Mouse (Mus musculus): ENCODE results near the gene Trim67.
A peak's percentile ranks its signal among the peaks of the same experiment; 100 is the strongest.

Gene Trim67

GRCm38 (mm10) chr8:124793661-124794485 lies 981 bp downstream of the Trim67 start:
- DNase-seq (ENCODE audit: low read depth, low spot score) = peak; percentile 53

DNA sequence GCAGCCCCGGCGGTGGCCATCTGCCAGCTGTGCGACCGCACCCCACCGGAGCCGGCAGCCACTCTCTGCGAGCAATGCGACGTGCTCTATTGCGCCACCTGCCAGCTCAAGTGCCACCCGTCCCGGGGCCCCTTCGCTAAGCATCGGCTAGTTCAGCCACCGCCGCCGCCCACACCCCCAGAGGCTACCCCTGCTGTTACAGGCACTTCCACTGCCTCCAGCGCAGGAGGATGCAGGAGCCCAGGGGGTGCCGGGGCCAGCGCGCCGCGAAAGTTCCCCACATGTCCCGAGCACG lies 1.5 kb downstream of the Trim67 start:
- DNase-seq (ENCODE audit: low read depth, low spot score) = peak; percentile 84

DNA sequence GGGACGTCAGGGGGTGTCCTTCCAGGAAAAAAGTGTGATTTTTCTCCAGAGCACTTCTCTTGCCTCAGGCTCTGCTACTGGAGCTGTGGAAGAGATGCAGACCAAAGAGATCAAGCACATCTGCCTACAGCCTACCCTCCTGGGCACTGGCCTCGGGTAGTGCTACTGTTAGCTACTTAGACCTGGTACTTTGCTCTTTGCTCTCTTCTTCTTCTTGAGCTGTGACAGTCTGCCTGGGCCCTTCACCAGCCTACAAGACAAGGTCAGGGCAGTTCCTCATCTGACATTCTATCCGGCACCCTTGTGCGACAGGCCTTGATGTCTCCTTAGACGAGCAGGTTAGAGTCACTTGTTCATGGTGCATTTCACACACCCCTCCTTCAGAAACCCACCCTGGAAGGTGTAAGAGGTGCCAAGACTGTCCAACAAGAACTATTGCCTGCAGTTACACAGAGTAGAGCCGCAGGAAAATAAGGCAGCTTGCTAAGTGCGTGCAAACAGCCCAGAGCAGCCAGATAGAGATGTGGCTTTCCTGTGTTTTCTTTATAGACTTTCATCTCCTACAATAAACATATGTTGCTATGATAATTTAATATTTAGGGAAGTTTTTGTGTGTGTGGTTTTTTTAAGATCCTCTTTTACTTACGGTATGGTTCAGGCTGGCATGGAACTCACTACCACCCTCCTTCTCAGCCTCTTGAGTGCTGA lies 3.0 kb downstream of the Trim67 start:
- no peak for DNase-seq (ENCODE audit: low read depth, low spot score)

GRCm38 (mm10) chr8:124800542-124800941 lies 7.7 kb downstream of the Trim67 start:
- no peak for DNase-seq (ENCODE audit: low read depth, low spot score)

DNA sequence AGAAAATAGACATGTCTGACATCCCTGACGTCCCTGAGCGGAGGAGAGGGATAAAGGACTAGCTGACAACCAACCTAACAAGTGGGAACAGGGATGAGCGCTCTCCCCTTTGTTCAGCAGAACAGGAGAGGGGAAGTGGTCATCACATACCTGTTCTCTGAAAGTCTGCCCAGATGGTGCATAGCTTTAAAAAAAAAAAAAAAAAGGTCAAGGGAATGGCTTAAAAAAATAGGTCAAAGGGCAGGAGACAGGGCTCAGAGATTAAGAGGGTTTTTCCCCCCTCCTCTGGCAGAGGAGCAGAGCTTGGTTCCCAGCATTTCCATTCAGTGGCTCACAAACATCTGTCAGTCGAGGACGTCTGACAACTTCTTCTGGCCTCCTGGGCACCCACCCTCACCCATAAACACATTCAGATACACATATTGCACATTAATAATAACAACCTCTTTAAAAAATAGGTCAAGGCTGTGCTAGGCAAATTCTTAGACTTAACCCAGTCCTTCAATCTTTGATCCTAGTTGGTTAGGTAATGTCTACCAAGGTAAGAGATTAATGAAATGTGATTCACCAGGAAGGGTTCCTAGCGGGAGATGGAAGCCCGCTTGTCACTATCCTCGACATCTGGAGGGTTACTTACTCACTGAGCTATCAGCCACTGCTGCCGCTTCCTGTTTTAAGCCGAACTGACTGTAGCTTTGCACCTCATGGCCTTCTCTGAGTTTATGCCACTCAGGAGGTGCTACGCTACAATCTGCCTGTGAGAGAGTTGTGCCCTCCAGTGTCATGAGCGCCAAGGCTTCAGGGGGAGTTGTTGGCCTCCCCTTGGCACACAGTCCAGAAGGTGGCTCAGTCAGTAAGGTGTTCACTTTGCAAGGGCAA lies 11.2 kb downstream of the Trim67 start:
- DNase-seq (ENCODE audit: low read depth, low spot score) = no peak

DNA sequence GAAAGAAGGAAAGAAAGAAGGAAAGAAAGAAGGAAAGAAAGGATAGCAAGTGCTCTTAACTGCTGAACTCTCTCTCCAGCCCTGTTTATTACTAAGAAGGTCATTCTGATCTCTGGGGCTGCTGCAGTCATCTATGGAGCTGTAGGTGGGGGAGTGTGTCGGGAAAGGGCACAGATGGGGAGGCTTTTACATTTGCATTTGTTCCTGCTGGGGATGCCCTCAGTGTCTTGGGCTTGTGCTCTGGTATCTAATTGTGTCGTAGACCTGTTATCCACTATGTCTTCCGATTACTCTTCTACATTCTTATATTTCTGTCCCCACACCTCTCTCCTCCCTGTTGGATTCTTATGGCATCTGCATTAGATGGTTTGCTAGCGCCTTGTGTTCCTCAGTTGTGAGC lies 13.1 kb downstream of the Trim67 start:
- DNase-seq (ENCODE audit: low read depth, low spot score) = no peak

DNA sequence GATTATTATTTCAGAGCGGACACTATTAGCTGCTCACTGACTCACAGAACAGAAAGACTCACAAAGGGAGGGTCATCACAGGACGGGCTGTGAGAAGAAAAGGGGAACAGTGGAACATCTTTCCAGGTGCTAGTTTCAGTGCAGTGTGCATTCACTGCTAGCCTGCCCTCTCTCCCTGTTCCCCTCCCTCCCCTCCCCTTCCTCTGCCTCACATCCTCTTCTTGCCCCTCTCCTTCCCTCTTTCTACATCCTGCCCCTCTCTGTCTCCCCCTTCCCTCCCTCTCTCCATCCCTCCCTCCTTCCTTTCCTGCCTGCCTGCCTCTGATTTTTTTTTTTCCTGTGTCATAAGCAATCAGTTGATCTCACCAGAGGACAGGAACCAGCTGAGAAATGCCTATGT lies 16.5 kb downstream of the Trim67 start:
- no peak for DNase-seq (ENCODE audit: low read depth, low spot score)

DNA sequence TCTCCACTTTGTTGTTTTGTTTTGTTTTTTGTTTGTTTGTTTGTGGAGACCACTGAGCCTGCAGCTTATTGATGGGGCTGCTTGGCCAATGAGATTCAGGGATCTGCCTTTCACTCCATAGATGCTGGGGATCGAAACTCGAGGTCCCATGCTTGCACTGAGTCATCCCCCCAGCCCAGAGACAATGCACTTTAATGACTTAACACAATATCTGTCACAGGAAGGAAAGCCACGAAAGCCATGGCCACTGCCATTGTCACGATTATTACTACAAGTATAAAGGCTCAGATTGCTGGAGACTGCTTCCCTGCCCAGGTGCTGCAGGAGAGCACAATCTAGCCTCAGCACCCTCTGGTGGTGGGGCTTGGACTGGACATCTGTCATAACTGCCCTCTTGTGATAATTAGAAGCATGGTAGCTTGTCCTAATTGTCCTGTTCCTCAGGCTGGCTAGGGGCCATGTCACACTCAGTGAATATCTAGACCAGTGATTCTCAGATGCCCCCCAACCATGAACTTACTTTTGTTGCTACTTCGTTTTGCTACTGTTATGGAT lies 17.2 kb downstream of the Trim67 start:
- no peak for DNase-seq (ENCODE audit: low read depth, low spot score)

DNA sequence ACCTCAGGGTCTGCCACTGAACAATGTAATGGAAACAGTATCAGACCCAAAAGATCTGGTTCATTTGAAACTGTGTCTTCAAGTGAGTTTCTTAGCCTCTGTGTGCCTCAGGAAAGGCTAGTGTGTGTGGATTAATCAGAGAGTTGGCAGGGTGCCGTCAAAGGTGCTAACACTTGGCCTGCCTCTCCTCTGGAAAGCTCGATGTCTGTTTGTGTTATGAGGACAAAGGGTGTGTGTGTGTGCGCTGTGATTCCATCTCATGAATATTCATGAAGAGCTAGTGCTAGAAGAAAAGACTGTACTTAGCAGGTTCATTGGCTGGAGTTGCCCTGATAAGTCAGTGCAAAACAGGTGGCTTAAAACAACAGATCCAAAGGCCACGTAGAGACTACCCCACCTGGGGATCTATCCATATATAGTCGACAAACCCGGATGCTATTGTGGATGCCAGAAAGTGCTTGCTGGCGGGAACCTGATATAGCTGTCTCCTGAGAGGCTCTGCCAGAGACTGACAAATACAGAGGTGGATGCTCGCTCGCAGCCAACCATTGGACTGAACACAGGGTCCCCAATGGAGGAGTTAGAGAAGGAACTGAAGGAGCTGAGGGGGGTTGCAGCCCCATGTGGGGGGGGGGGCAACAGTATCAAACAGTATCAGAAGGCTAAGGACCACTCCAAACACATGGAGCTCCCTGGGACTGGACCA lies 17.9 kb downstream of the Trim67 start:
- DNase-seq (ENCODE audit: low read depth, low spot score) = no peak

DNA sequence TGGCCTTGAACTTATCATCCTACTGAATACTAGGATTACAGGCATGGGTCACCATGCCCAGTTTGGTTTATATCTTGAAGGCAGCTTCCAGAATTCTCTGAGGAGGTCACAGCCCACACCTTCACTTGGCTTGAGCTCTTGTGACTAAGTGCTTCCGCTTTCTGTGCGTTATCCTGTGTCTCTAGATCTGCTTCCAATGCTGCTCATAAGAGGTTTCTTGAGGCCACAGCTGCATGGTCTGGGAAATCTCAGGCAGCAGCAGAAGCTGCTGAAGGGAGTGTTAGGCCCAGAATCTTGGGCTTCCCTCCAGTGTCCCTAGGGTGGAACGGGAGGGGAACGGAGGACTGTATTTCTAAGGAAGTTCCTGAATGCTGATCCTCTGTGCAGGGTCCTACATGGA lies 20.4 kb downstream of the Trim67 start:
- no peak for DNase-seq (ENCODE audit: low read depth, low spot score)

DNA sequence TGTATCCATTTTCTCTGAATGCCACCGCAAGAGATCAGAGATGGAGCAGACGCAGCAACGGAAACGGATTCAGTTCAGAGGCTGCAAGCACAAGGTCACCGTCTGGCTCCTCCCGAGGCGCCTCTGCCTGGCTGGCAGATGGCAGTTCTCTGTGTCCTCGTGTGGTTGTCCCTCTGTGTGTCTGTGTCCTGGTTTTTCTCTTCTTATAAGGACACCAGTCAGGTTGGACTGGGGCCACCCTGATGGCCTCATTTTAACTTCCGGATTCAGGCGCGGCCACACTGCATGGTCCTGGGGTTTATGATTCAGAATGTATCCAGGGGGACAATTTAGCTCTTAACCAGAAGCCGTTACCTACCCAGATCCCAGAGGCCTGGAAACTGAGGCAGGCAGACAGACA lies 23.0 kb downstream of the Trim67 start:
- DNase-seq (ENCODE audit: low read depth, low spot score) = no peak

DNA sequence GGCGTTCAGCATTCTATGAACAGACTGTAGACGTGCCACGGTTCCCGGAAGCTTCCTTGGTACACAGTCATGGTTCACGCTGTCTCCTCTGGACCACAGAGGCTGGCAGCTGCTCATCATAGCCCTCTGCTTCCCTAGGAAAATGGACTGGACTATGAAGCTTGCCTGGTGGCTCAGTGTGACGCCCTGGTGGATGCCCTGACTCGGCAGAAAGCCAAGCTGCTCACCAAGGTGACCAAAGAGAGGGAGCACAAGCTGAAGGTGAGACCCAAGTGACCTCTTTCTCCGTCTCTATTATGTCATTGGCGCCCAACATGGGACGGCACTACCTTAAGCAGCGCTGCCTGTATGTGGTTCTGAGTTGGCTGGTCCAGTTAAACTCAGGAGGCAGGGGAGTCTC lies 24.0 kb downstream of the Trim67 start:
- no peak for DNase-seq (ENCODE audit: low read depth, low spot score)

- DNase-seq (ENCODE audit: low read depth, low spot score) = no peak
Observed at GRCm38 (mm10) chr8:124817361-124817760, 24.5 kb downstream of the Trim67 start.

- DNase-seq (ENCODE audit: low read depth, low spot score) = no peak
Observed at GRCm38 (mm10) chr8:124819612-124820115, 26.8 kb downstream of the Trim67 start.

GRCm38 (mm10) chr8:124820125-124820524 lies 27.2 kb downstream of the Trim67 start:
- no peak for DNase-seq (ENCODE audit: low read depth, low spot score)

GRCm38 (mm10) chr8:124823497-124823896 lies 30.6 kb downstream of the Trim67 start:
- peak; percentile 39 for DNase-seq (ENCODE audit: low read depth, low spot score)

DNA sequence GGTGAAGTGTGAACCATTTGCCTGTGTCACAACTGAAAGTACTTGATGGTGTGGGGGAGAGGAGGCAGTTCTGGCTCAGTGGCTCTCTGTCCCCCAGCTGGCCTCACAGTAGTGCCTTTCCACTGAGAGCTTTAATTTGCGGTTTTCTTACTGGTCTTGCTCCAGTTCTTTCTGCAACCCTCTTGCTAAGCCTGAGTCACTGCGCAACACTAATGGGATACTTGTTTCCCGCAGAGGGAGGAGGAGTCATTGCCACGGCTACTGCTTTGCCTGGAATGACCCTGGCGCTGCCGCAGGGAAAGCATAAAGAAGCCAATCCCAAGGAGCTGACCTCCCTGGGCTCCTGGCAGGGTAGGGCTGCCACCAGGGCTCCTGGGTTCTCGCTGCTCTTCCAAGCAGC lies 33.8 kb downstream of the Trim67 start:
- DNase-seq (ENCODE audit: low read depth, low spot score) = no peak

GRCm38 (mm10) chr8:124827387-124827786 lies 34.5 kb downstream of the Trim67 start:
- peak; percentile 82 for DNase-seq (ENCODE audit: low read depth, low spot score)

GRCm38 (mm10) chr8:124828561-124829240 lies 35.8 kb downstream of the Trim67 start:
- no peak for DNase-seq (ENCODE audit: low read depth, low spot score)

- DNase-seq (ENCODE audit: low read depth, low spot score) = peak; percentile 31
Observed at GRCm38 (mm10) chr8:124830050-124830449, 37.2 kb downstream of the Trim67 start.

- DNase-seq (ENCODE audit: low read depth, low spot score) = peak; percentile 42
Observed at GRCm38 (mm10) chr8:124831531-124831930, 38.6 kb downstream of the Trim67 start.
